Mouse (Mus musculus): ENCODE data around the gene Mrpl51.

The Mrpl51 gene

DNA sequence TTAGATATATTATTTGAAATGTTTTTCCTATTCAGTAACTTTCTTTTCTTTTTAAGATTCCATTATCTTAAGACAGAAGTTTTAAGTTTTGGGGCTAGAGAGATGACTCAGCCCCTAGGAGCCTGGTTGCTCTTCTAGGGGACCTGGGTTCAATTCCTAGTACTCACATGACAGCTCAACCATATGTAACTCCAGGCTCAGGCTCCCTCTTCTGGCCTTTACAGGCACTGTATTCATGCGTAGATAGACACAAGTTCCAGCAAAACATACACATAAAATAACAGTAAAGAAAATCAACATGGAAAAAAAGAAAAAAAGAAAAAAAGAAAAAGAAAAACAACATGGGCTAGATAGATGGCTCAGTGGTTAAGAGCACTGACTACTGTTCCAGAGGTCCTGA, 18.8 kb downstream of the Mrpl51 start:
- TF ChIP-seq GATA4 (IDR thresholded peaks at IDR 0.05; ENCODE audit: insufficient replicate concordance, low read length), result no peak

DNA sequence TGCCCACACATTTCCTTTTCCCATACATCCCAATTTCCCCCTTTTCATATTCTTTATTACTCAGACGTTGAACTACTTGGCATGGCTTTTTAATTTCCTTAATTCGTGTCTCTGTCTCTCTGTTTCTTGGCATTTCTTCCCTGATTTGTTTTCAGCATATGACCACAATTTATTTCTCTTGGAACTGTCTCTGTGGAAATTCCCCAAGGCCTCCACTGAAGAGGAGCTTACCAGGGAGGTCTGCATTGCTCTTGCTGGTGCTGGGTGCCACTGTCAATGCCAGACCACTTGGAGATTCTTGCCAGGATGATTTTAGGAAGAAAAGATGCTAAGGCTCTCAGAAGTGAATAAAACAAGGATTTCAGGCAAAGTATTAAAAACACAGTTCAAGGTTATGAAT, 21.0 kb downstream of the Mrpl51 start:
- TF ChIP-seq GATA4 (IDR thresholded peaks at IDR 0.05; ENCODE audit: insufficient replicate concordance, low read length), result no peak

DNA sequence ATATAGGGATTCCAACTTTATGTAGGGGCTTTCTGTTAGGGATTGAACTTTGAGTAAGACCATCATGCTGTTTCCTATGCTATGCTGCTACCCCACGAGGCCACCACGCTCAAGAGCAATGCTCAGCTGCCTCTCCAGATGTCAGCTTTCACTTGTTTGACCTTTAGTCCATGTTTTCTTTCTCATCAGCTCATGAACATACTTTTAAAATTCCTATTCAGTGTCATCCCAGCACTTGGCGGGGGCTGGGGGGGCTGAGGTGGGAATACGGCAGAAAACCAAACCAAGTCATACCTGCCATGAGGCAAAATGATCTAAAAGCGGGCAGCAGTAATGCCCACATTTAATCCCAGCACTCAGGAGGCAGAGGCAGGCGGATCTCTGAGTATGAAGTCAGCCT, 21.5 kb downstream of the Mrpl51 start:
- TF ChIP-seq GATA4 (IDR thresholded peaks at IDR 0.05; ENCODE audit: insufficient replicate concordance, low read length), result no peak

DNA sequence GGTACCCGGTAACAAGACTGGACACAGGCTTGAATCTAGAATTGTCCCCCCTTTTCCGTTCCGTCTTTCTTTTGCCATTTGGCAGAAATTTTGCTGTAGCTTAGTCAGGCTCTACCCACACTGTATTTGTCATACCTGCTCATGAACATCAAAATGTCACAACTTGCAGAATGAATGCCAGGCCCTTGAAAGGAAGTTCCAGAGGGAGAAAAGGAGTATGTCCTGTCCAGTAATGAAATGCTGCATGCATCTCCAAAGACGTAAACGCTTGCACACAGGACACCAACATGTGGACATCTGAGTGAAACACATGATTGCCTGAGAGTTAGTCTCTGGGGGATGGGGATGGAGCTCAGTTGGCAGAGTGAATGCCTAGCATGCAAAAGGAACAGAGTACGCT, 22.1 kb downstream of the Mrpl51 start:
- no peak for TF ChIP-seq GATA4 (IDR thresholded peaks at IDR 0.05; ENCODE audit: insufficient replicate concordance, low read length)

DNA sequence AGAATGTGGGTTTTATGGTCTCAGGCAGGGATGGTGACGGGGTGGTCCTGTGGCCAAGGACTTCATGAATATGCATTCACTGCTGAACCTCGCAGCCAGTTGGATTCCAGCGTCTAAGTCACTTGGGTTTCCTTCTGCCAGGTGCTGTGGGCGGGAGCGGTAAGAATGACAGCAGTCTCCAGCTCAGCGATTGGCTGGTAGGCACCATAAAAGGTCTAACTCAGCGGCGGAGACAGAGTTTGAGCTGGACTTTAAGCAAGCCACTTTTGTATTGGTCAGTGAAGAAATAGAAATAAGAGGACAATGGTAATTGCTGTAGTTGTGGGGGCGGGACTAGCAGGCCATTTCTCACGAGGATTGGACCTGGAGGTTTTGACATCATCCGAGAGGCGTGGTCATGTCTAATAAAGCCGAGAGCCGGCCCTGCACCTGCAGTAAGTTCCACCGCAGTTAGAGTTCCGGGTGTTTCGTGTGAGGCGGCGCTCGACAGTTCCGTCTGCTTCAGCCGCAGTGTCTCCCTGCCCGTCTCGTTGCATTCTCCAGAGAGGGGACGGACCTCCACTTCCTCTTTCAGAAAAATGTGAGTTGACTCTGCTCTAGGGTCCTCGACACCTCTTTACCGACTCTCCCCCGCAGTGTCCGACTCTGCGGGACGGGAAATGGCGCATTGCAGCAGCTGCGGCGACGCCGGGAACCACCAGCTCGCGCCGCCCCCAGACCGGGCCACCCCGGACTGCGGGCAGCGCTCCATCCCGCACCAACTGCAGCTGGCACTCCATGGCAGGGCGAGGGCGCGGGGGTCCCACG, 23.8 kb downstream of the Mrpl51 start, which contains the start of gene Vamp1:
Gene Vamp1, plus strand, starts transcription at position 404 of the 807 bp plus-strand sequence.
- no peak for TF ChIP-seq GATA4 (IDR thresholded peaks at IDR 0.05; ENCODE audit: insufficient replicate concordance, low read length)

- TF ChIP-seq GATA4 (IDR thresholded peaks at IDR 0.05; ENCODE audit: insufficient replicate concordance, low read length), result no peak
Measured at GRCm38 (mm10) chr6:125216898-125217297, 25.3 kb downstream of the Mrpl51 start.

DNA sequence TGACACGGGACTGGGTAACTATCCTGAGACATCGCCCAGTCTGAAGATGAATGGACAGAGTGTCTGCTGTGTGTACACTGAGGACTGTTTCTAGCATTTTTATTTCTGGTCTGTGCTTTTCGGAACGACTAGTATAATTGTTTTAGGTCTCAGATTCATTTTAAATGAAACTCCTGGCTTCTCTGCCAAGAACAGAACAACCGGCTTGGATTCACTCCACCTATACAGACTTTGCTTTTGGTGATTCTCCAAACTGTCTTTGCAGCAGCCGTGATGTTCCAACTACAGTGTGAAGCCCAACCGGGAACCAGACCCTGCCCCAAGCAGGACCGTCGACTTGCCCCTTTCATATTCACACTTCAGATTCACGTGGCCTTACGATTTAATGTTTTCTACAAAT, 26.3 kb downstream of the Mrpl51 start:
- no peak for TF ChIP-seq GATA4 (IDR thresholded peaks at IDR 0.05; ENCODE audit: insufficient replicate concordance, low read length)

DNA sequence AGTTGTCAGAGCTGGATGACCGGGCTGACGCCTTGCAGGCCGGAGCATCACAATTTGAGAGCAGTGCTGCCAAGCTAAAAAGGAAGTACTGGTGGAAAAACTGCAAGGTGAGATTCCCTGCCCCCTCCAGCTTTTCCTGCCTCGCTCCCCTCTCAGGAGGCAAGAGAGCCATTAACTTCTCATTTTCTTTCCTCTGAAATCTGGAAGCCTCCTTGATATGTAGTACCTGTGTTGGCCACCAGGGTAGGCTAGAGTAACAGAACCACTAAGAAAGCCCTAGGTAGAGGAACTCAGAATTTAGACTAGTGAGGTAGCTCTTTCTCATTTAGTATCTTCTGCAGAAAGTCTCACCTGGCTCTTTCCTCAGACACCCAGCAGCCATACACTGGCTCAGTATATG, 27.4 kb downstream of the Mrpl51 start:
- TF ChIP-seq GATA4 (IDR thresholded peaks at IDR 0.05; ENCODE audit: insufficient replicate concordance, low read length), result no peak

DNA sequence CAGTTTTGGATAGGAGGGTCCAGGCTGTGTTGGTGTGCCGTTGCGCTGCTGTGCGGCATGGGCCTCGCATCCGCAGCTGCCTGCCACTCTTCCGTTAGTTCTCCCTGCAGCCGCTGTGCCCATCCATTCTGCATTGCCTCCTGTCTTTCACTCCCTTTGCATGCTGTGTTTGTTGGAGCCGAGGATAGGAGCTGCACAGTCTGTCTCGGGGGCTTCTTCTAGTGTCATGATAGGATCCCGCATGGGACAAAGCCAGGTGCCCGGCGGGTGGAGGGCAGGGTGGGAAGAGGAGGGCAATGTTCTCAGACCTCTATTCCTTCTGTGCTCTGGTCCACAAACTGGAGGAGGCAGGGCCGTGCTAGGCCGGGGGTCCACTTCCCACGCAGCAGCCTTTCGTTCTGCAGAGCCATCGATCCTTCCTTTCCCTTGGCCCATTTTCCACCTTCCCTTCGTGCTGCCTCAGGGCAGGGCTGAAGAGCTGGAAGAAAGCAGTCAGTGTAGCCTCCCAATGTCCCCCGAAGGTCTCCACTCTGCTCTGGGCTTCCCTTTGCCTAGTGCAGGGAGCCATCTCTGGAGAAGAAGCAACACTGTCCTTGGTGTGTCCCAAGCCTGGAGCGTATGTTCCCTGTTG, 29.6 kb downstream of the Mrpl51 start:
- TF ChIP-seq GATA4 (IDR thresholded peaks at IDR 0.05; ENCODE audit: insufficient replicate concordance, low read length), result no peak

GRCm38 (mm10) chr6:125222146-125222545, 30.5 kb downstream of the Mrpl51 start:
- TF ChIP-seq GATA4 (IDR thresholded peaks at IDR 0.05; ENCODE audit: insufficient replicate concordance, low read length), result no peak

- TF ChIP-seq GATA4 (IDR thresholded peaks at IDR 0.05; ENCODE audit: insufficient replicate concordance, low read length), result no peak
Measured at GRCm38 (mm10) chr6:125222577-125222976, 31.0 kb downstream of the Mrpl51 start.

DNA sequence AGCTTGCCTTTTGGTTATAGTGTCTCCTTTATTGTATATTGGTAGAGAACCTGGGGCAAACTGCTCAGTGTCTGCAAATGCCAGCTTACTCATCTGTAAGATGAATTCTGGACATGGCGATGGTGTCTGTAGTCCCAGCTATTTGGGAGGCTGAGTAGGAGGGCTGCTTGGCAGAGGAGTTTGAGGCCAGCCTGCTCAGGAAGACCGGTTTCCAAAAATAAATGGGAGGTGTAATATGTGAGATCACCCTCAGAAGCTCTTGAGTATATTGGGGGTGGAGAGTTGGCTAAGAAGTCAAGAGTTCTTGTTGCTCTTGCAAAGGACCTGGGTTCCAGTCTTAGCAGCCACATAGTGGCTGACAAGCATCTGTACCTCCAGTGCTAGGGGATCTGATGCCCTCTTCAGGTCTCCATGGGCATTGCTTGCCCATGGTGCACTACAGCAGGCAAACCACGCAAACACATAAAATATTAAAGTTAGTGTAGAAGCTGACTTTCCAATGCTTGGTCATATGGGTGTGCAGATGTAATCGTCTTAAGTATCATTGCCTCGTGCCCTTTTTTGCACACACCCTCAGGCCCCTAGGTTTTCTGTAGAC, 34.0 kb downstream of the Mrpl51 start:
- no peak for TF ChIP-seq GATA4 (IDR thresholded peaks at IDR 0.05; ENCODE audit: insufficient replicate concordance, low read length)

DNA sequence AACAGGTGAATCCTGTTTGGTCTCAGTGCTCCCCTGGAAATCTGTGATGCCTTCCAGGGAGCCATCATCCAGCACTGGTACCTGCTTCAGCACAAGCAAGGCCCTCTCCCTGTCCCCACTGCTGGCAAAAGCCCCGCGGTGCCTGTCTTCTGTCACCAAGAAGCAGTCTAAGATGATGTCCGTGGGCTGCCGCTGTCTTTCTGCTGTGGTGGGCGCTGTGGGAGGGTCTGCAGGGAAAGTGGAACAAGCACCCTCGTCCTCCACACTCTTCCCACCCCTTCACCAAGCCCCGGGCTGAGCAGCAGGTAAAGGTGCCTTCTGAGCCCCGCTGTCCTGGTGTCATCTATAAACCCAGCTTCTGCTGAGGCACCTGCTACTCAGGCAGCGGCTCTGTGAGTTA, 39.0 kb downstream of the Mrpl51 start:
- TF ChIP-seq GATA4 (IDR thresholded peaks at IDR 0.05; ENCODE audit: insufficient replicate concordance, low read length), result no peak

DNA sequence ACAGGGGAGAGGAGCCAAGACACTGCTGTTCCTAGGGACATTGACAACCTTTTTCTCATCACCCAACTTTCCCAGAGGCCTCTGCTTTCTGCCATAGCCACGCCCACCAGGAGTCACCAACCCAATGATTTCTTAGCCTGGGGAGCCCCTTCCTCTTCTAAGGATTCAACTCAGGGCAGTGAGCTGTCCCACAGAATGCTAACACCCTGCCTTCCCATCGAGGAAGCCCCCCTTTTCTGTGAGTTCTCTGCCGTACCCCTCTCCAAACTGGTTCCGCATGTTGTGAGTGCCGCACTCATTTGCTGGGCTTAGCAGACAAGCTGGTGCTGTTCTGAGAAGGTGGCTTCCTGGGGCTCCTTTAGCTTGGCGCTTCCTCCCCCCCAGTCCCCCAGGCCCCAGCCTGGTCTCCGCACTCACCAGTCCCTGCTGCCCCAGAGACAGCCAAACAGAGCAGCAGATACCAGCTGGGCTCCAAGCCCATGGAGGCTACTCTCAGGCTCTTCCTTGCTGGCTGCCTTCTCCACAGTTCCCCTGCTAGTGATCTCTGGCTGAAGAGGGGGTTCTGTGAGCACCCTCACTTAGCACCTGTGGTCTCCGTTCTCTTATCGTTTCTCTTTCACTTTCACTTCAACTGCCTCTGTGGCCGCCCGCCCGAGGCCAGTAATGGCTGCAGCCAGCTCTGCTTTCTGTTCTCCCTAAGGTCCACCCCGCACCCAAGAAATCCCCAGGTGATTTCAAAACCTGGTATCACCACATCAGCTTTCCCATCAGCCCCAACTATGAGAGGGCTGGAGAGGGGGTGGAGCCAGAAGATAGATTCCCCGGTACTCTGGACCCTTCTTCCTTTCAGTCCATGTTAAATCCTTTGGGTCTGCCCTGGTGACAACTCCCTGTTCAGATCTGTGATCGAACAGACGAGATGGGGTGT, 39.8 kb downstream of the Mrpl51 start, which contains the start of gene Tapbpl:
Gene Tapbpl, minus strand, starts transcription at position 744 of the 928 bp plus-strand sequence.
- TF ChIP-seq GATA4 (IDR thresholded peaks at IDR 0.05; ENCODE audit: insufficient replicate concordance, low read length), result no peak

DNA sequence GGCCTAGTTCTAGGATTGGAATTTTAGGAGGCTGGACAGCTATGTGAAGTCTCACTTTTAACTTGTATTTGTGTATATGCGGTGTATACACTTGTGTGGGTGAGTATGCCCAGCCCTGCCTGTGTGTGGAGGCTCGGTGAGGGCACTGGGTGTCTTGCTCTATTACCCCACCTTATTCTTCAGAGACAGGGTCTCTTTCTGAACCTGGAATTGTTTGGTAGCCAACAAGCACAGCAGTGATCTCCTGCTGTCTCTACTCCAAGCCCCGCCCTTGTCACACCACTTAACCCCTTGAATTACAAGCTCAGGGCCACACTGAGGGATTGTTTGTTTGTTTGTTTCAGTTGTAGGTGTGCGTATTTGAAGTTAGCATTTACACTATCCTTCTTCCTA, 40.4 kb downstream of the Mrpl51 start:
- no peak for TF ChIP-seq GATA4 (IDR thresholded peaks at IDR 0.05; ENCODE audit: insufficient replicate concordance, low read length)

Measured in liver, adult (tissue).